Mouse (Mus musculus): ENCODE measurements around the gene Tsc22d1.
A peak's percentile ranks its signal among the peaks of the same experiment; 100 is the strongest.

Gene Tsc22d1

GRCm38 (mm10) chr14:76414862-76415780 is at the start of gene Tsc22d1:
Gene Tsc22d1 (plus strand): TSS chr14:76414961.
- DNase-seq = no peak

DNA sequence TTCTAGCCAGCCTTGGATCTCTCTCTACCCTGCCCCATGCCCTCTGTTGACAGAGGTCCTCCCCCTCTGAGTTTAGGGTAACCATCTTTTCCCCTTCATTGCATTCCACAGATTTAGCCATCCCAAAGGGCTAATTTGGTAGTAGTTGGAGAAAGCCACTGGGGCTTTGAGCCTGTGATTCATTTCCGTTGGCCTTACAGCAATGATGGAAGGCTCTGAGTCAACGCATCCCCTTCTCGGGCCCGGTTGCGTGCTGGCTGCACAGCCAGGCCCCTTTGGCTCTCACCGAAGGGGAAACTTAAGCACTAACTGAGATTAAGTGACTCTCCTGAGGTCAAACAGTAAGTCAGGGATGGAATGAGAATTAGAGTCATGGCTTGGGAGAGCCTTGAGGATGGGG is 41.1 kb upstream of the Tsc22d1 start:
- no peak for DNase-seq

GRCm38 (mm10) chr14:76374601-76375000 is 40.2 kb upstream of the Tsc22d1 start:
- no peak for DNase-seq

DNA sequence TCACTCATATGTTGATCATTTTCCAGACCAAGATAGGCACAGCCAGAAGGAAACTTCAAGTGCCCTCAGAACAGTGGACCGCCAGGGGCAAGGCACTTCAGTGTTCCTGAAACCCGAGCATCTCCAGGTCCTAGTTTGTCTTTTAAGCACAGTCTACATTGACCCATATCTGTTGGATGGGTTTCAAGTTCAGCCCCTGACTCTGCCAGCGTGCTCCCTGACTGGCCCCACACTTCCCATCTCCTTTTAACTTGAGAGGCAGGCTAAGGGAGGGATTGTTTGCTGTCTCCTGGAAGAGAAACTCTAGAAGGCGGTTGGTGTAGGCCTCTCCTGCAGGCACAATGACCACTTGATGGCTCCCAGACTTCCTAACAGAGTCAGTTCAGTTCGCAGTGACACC is 38.2 kb upstream of the Tsc22d1 start:
- no peak for DNase-seq

DNA sequence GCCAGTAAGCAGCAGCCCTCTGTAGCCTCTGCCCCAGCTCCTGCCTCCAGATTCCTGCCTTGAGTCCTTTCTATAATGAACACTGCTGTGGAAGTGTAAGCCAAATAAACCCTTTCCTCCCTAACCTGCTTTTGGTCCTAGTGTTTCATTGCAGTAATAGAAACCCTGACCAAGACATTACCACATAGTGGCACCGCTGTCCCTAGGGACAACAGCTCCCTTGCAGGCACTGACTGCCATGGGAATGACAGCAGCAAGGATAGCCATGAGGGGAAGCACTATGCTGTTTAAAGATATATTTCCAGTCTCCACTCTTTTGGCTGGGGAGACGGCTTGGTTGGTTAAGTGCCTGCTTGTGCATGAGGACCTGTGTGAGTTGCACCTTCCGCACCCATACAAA is 35.4 kb upstream of the Tsc22d1 start:
- DNase-seq = no peak

DNA sequence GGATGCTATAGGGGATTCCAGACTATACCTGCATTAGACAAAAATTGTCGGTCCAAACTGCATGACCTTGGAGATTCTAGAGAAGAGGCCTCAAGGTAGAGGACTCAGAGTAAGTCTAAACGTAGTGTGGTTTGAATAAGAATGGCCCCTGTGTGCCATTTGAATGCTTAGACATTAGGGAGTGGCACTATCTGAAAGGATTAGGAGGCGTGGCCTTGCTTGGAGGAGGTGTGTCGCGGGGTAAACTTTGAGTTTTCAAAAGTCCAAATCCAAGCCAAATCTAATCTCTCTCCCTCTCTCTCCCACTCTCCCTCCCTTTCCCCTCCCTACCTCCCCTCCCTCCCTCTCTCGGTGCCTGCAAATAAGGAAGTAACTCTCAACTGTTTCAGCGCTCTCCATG is 26.7 kb upstream of the Tsc22d1 start:
- DNase-seq = no peak

GRCm38 (mm10) chr14:76398251-76398650 is 16.5 kb upstream of the Tsc22d1 start:
- no peak for DNase-seq

GRCm38 (mm10) chr14:76402574-76402973 is 12.2 kb upstream of the Tsc22d1 start:
- DNase-seq = no peak

DNA sequence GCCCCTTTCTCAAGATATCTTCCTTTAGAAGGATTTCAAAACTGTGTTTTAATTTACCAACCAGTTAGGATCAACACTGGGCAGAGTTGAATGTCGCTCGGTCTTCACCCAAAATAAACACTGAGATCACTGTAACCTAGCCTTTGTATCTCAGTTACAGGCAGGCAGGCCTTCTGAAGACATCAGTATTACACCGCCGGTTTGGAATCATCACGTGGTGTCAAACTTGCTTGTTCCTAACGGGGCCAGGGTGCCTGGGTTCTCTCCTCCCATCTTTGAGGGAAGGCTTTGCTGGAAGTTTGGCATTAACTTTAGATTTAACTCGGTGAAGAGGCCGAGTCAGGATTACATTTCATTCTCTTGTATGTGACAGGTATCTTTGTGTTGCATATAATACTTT is 5.7 kb upstream of the Tsc22d1 start:
- DNase-seq = no peak

DNA sequence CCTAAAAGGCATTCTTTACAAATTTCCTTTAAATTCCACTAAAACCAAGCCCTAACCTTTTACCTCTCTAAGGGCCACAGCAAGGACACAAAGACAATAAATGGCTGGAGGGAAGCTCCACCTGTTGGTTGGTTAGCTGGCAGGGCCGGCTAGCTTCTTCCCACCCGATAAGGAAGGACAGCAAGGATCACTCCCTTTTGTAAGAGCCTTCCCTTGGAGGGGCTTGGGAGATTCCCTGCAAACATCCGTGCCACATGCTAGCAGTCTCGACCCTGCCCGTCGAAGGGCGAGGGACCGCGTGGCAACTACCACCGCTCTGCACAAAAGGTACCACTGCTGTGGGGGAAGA is 1.0 kb upstream of the Tsc22d1 start:
- DNase-seq = no peak

- peak; percentile 92 for DNase-seq
These were observed 469 bp upstream of the Tsc22d1 start for GRCm38 (mm10) chr14:76414122-76414861.

GRCm38 (mm10) chr14:76415781-76416301 is 1.1 kb downstream of the Tsc22d1 start:
- peak; percentile 58 for DNase-seq

- DNase-seq = no peak
These were observed 1.7 kb downstream of the Tsc22d1 start for GRCm38 (mm10) chr14:76416366-76417040.

DNA sequence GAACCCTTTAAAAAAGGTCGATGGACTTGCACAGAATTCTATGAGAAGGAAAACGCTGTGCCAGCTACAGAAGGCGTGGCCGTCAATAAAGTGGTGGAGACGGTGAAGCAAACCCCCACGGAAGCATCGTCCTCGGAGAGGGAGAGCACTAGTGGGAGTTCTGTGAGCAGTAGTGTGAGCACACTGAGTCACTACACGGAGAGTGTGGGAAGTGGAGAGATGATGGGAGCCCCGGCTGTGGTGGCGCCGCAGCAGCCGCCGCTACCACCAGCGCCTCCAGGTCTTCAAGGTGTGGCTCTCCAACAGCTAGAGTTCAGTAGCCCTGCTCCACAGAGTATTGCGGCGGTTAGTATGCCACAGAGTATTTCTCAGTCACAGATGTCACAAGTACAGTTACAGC is 2.6 kb downstream of the Tsc22d1 start:
- DNase-seq = no peak

GRCm38 (mm10) chr14:76420726-76421125 is 6.0 kb downstream of the Tsc22d1 start:
- no peak for DNase-seq

DNA sequence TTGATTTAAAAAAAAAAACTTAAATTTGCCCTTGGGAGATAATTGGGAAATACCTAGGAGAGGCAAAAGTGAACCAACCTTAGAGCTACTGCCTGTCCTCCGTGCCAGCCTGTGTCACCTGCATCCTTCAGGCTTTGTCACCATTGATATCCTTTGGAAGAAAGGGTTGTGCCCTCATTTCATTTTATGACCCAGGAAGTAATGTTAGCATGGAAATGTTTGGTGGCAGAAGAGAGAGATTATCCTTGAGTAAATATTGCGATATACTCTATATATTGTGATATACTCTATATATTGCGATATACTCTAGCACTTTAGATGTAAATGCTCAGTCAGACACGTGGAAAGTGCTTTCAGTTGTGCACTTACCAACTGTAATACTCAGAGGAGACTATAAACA is 6.4 kb downstream of the Tsc22d1 start:
- DNase-seq = no peak

DNA sequence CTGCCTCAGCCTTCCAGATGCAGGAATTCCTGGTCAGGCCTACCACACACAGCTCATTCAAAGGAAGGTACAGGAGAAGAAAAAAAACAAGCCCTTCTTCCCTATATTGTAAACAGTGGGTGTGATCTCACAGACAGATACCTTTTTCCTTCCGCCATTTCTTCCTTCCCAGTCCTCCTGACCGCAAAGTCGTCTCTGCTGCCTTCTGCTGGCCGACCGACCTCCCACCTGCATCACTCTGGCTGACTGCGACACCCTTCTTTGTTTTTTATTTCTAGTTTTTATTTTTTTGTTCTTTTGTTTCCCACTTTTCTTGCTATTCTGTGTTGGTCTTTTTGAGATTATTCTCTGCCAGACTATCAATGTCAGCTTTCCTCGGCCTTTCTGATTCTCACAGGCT is 10.7 kb downstream of the Tsc22d1 start:
- DNase-seq = no peak

GRCm38 (mm10) chr14:76425986-76426530 is 11.3 kb downstream of the Tsc22d1 start:
- no peak for DNase-seq

- DNase-seq = no peak
These were observed 14.1 kb downstream of the Tsc22d1 start for GRCm38 (mm10) chr14:76428855-76429254.

- no peak for DNase-seq
These were observed 17.2 kb downstream of the Tsc22d1 start for GRCm38 (mm10) chr14:76431918-76432317.

DNA sequence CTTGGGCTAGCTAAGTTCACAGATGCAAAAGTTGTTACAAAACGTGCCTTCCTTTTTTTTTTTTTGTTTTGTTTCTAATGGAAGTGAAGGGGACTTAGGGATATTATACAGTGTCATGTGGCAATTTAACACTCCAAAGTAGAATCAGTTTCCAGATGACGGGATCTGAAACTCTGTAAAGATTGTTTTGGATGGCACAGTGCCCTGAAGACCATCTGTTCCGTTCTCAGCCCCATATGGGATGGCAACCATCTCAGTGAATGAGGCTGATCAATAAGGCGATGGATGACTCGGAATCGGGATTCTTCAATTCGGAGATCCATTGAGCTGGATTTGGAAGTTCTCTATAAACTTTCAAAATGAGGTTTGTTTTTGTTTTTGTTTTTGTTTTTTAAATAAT is 17.6 kb downstream of the Tsc22d1 start:
- no peak for DNase-seq

GRCm38 (mm10) chr14:76432816-76433215 is 18.1 kb downstream of the Tsc22d1 start:
- no peak for DNase-seq

GRCm38 (mm10) chr14:76442160-76442559 is 27.4 kb downstream of the Tsc22d1 start:
- no peak for DNase-seq
